Mouse (Mus musculus): ENCODE results near the gene Etv6.

Gene Etv6

DNA sequence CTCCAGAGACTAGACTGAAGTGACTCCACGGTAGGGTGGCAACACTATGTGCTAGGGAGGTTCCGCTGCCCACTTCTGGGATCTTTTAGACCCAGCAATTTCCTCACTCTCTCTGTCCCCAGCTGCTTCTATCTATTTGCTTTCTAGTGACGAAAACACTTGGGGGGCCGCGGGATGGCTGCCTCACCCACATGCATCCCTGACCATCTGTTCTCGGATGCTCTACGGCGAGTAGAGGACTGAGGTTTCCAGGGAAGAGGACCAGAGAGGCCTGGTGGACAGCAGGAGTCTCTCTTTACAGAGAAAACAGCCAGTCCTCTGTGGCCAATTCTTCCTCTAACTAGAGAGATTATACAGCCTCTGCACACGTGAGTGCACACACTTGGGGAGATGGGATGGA lies 43.6 kb downstream of the Etv6 start:
- DNase-seq (ENCODE audit: low read depth): no peak

DNA sequence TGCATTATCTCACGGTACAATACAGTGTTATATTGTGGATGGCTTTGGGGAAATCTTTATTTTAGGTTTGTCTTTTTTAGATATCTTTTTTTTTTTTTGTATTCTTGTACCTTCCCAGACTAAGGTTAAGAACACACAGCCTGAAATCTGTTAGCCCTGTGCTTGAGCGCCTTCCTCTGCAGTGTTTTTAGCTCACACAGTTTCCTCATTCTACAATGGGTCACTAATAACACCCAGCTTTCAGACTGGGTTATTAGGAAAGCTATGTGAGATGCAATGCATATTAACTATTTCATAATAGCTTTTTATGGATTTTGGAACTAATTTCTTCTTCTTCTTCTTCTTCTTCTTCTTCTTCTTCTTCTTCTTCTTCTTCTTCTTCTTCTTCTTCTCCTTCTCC lies 44.1 kb downstream of the Etv6 start:
- no peak for DNase-seq (ENCODE audit: low read depth)

DNA sequence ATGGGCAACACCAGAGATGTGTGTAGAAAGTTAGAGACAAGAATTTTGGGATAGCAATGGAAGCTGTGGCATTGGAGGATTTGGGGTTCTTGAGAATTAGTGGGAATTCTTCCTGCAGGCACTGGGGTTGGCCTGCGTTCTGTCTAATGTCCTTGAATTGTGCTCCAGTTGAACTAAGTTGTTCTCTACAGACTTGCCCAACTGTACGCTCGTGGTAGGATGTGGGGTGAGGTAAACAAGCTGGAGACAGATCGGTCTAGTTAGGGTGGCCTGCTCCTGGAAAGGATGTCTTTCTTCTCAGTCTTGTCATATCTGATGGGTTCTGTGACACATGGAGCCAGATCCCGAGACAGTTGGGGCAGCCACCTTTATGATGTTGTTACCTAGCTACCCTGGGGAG lies 45.4 kb downstream of the Etv6 start:
- no peak for DNase-seq (ENCODE audit: low read depth)

DNA sequence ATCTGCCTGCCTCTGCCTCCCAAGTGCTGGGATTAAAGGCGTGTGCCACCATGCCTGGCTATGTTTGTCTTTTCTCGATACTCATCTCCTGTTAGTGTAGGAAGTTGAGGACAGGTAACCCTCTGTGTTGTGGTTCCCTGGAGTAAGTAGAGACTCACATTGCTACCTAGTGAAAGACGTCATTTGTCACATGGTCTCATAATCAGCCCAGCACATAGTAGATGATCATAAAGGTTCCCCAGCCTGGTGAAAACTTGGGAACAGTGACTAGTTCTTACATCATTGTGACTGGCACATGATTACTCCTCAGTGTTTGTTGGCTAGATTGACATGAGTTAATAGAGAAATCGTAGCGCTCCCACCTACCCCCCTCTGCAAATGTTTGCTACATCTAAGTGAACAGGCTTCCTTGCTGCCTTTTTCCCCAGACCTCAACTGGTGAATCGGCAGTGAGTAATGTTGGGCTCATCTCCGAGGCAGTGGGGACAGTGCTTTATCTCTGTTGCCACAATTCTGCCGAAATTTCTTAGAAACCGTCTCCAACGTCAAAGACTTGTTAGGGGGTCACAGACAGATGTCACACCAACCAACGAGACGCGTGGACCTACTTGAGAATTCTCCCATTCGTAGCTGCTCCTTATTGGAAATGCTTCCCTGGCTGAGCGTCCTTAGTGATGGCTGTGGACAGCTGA lies 46.9 kb downstream of the Etv6 start:
- no peak for DNase-seq (ENCODE audit: low read depth)

DNA sequence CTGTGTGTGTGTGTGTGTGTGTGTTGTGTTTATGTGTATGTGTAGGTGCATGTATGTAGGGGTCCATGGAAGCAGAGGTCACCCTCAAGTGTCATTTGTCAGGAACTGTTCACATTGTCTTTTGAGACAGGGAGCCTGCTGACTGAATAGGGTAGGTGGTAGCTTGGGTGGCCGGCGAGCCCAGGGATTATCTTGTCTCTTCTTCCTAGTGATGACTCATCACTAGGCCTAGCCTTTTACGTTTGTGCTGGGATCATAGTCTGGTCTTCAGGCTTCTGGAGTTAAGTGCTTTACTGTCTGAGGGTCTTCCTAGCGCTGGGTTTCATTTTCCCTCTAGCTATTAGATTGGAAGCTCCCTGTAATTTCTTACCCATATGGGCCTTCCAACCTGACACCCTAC lies 47.9 kb downstream of the Etv6 start:
- no peak for DNase-seq (ENCODE audit: low read depth)

DNA sequence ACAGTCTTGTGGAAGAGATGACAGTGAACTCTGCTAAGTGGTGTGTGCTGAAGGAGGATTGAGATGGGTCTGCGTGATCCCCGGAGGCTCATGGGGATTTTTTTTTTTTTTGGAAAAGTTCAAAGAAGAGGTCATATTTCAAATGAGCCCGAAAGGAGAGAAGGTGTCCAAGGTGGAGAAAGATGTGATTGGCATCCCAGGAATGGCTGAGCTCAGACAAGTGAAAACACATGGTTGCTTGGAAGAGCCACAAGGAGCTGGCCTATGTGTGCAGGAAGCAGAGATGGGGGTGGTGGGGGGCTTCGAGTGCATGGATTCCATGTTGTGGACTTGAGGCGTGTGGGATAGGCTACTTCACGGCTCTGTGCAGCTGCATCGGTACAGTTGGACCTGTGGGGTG lies 50.9 kb downstream of the Etv6 start:
- no peak for DNase-seq (ENCODE audit: low read depth)

DNA sequence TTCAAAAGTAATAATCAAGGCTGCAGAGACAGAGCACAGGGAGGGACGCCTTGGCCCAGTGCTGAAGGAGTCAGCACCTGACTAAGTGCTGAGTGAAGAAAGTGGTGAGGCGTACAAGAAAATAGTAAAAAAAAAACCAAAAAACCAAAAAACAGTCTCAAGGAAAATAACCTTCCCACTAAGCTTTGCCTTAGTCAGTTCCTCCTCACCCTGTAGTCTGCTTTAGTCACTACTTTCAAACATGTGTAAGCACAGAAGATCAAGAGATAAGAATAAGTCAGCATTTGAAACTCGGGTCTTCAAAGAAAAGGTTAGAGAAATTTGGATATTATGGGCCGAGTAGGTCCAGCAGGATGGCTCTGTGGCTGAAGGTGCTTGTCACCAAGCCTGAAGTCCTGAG lies 52.2 kb downstream of the Etv6 start:
- DNase-seq (ENCODE audit: low read depth): no peak

DNA sequence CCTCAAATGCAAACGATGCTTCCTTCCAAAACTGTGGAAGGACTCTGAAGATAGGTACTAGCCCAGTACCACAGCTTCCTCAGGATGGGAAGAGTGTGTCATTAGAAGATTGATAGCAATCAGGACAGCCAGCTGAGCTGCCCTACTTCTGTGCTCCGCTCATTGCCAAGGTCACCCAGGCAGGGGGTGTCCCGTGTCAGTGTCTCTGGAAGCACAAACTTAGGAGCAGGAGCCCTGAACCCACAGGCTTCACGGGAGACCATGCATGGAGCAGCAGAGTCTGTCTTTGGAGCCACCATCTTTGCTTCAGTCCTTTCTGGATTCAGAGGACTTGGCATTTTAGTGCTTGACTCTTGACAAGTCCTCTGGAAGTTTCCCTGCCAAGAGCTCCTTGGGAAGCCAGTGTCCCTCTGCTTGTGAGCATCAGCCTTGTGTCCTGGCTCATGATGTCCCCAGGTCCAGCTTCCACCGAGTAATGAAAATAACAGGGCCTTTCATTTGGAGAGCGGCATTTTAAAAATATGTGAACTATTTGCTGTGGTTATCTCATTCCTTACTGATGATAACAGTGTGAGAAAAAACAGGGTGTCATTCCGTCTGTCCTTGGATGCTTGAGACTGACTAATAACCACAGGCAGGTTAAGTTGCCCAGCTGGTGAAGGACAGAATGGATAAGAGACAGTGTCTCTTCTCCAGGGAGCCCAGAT lies 54.3 kb downstream of the Etv6 start:
- DNase-seq (ENCODE audit: low read depth): no peak

DNA sequence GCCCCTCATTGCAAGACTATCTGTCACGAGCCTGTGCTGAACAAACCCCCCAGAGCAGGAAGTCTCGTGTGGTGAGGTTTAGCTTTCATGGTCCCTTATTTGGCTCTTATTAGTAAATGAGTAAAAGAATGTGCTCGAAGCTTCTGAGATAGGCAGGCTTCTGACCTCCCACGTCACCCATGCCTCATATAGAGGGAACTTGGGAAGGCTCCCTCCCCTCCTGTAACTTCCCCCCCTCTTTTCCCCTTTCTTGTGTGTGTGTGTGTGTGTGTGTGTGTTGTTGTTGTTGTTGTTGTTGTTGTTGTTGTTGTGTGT lies 54.8 kb downstream of the Etv6 start:
- DNase-seq (ENCODE audit: low read depth): no peak

DNA sequence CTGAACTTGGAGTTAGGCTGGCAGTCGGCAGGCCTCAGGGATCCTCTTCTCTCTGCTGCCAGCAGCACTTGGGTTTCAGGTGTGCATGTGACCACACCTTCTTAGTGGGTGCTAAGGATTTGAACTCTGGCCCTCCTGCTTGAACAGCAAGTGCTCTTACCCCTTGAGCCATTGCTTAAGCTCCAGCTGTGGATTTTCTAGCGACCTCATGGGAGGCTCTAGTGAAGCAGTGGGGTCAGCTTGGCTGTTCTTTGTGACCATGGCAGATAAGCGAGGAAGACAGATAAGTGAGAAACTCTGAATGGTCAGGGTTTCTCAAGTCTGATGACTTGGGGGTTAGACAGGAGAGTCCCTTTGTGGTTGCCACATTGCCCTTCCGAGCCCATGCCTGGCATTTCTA lies 55.4 kb downstream of the Etv6 start:
- DNase-seq (ENCODE audit: low read depth): no peak

DNA sequence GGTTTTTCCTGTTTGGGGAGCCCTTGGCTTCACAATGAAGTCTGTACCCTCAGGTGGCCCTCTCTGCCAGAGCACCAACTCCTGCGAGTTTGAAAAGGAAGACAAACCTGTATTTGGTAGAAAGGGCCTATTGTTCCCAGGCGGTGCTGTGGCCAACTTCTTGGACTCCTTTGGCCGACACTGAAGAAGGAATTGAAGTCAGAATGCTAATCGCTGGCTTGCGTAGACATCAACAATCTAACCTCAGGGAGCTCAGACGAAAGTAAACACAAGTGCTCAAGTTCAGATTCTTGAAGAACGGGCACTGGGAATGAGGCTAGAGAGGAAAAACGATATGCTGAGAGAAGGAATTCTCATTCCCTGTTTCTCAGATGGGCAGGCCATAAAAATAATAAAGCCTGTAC lies 55.9 kb downstream of the Etv6 start:
- DNase-seq (ENCODE audit: low read depth): no peak

DNA sequence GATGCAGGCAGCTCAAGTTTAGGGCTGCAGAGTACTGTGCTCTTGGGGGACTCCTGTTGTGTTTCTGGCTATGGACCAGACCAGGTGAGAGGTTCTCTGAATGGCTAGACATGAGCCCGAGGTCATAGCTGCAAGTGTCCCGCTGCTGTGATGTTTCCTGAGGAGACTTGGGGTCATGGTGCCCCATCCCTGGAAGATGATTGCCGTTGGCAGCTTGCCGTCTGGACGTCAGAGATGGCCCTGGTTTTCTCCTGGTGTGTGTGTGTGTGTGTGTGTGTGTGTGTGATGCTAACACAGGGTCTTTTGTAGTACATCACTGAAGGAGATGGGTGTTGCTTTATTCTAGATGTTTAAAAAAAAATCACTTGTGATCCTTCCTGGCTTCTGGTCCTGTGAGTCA lies 58.6 kb downstream of the Etv6 start:
- DNase-seq (ENCODE audit: low read depth): no peak

DNA sequence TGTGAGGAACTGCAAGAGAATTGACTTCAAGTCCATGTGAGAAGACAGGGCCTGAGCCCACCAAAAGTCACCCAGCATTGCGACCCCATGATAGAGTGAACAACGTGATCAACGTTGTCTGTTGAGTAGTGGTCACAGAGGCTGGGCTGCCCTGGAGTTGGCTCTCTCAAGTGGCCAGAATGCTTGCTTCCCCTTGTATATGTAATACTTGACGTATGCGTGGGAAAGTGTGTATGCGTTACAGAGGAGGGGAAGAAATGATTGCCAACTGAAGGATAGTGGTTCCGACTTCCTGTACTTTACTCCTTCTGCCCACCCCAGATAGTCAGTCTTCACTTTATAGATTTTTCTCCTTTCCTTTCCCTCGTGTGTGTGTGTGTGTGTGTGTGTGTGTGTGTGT lies 59.1 kb downstream of the Etv6 start:
- no peak for DNase-seq (ENCODE audit: low read depth)

DNA sequence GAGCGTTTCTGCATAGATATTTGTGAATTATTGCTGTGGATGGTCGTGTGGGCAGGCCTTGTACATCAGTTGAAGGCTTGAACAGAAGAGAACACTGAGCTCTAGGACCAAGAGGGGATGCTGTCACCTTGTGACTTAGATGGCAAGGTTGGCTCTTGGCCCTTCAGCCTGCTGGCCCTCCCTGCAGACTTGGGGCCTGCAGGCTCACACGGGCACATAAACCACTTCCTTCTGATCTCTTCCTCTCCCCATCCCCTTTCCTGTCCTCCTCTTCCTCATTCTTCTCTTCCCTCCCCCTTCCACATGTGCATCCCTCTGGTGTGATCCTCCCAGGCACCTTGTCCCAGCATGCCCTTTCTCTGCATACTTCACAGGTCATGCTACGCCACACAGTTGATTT lies 60.1 kb downstream of the Etv6 start:
- no peak for DNase-seq (ENCODE audit: low read depth)

DNA sequence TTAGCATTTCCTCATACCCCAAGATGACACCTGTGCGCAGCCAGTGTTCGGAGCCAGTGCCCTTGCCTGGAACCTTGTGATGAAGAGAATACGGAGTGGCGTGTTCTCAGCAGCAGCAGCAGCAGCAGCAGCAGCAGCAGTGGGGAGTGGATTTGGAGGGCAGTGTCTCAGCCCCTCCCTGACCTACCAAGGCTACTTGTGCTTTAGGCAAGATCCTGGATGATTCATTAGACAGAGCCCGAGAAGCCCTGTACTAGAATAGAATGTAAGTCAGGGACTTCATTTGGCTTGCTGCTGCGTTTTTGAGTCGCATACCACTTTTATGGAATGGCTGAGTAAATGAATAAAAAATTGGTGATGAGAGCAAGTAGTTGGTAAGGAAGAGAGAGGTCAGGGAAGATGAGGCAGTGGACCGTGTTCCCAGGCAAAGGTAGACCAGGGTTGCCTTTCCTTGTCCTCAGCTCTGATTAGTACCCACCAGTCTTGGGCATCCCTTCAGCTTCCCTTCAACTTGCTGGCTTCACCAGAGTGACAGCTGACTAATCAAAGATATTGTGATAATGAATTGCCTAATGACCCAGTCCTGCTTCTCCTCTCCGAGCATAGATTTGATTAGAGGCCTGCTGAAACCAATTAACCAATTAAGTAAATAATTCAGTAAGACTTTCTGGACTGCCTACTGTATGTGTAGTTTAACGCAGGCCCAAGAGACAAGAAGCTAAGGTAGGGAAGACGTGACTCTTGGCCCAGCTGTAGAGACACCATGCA lies 64.7 kb downstream of the Etv6 start:
- no peak for DNase-seq (ENCODE audit: low read depth)

DNA sequence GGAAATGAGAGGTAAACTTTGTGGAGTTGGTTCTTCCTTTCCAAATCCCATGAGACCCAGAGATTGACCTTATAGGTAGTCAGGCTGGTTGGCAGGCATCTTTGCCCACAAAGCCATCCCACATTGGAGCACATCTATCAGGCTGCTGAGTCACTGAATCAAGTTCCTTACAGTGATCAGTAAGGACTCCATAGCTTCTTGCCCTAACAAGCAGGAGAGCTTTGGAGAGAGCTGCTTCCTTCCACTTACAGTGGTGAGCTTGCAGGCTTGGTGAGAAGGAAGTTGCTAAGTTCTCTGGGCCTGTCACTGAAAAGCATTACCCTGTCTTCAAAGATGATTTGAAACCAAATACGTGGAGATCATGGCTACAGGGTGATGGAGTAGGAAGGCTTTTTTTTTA lies 66.9 kb downstream of the Etv6 start:
- DNase-seq (ENCODE audit: low read depth): no peak

DNA sequence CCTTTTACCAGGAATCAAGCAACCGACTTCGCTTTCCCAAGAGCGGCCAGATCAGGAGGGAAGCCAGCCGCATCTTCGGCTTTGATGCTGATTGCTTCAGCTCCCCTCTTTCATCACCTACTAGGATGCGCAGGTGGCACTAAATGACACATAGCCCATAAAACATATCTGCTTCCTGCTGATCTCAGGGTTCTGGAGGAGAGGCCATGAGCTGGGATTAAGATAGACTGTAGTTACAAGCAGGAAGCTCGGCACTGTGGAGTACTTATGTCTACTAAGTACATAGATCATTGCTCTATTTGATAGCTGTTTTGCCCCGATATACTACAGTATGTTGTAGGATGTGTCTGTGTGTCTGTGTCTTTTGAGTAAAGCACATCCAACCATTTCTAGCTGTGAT lies 68.0 kb downstream of the Etv6 start:
- DNase-seq (ENCODE audit: low read depth): no peak

DNA sequence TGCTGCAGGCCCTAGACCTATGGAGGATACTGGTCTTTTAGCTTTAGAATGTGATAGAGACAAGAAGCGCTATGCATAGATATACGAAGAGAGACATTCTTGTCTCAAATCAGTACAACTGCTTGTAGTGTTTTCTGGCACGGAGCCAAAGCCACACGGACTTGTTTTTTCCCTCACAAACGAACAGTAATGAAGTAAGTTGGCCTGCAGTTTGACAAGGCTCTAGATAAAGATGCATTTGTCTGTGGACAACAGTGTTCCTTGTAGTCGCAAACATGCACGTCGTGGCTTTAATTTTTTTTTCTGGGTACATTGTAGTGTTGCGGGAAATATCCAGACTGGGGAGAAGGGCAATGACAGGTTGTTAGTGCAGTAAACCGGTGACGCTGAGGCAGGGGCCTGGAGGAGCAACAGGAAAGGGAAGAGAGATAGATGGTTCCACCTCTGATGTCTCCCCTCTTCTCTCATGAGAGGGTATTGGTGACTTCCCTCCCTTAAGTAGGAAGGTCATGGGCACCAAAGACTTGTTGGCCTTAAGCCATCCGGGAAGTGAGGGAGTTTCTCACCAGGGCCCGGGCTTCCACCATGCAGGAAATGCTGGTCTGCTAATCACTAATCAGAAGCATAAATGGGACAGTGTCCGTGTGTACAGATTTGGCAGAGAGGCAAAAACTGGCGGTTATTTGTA lies 70.2 kb downstream of the Etv6 start:
- DNase-seq (ENCODE audit: low read depth): no peak

DNA sequence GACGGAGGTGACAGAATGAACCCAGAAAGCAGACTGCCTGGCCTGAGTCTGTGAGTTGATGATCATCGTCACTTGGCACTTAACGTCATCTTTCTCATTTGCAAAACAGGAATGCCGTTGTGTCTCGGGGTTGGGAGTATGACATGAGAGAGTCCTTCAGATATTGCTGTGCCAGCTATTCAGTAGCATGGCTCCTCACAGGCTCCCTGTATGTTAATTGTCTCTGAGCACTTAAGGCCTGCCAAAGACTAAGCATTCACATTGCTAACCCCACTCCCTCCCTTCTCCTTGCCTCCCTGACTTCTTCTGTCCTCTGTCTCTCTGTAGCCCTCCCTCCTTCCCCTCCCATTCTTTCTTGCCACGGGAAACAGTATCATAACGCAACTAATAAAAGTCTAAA lies 72.2 kb downstream of the Etv6 start:
- no peak for DNase-seq (ENCODE audit: low read depth)

DNA sequence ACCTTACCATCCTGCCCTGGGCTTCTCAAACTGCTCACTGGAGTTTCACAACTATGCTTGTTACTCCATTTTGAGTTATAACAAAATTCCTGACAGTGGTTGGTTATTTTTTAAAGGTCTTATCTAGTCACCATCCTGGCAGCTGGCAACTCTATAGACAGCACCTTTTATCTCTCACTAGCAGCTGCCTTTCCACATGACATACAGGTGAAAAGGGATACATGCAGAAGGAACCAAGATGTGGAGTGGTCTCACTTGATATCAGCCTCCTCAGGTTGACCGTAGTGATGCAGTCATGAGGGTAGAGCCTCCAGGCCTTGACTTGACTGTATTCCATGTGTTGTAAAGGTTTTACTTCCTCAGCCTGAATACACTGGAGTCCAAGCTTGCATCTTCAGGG lies 74.2 kb downstream of the Etv6 start:
- DNase-seq (ENCODE audit: low read depth): no peak

DNA sequence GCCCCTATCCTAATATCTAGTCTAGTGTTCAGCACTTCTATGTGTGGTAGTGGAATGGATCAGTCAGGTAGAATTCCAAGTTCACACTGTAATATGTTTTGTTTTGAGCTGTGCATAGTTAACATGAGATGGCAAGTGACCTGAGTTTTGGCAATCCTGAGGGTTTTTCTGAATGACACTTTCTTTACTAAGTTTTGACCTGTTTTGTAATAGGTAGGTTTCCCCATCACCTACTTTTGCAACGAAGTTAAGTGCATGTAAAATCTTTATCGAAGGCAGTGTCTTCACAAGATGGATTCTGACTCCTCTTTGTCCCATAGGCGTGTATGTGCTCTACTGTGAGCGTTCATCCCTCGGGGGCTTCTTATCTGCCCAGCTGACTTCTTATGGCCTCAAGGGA lies 74.7 kb downstream of the Etv6 start:
- no peak for DNase-seq (ENCODE audit: low read depth)

DNA sequence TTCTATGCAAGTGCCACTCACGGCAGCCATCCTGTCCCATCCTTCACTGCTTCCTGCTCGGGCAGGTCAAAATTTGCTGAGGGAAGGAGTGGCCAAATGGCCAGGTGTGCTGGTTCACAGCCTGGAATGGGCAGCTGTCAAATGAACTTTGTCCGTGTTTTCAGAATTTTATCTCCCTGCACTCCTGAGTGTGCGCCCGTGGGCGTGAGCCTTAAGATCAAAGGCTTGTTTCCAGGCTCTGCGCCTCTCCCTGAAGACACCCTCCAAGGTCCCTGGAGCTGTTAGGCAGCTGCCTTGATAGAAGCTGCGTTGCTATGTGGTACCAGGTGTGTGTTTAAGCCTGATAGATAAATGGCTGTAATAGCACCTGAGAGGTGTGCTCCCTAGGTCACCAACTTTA lies 76.1 kb downstream of the Etv6 start:
- no peak for DNase-seq (ENCODE audit: low read depth)

DNA sequence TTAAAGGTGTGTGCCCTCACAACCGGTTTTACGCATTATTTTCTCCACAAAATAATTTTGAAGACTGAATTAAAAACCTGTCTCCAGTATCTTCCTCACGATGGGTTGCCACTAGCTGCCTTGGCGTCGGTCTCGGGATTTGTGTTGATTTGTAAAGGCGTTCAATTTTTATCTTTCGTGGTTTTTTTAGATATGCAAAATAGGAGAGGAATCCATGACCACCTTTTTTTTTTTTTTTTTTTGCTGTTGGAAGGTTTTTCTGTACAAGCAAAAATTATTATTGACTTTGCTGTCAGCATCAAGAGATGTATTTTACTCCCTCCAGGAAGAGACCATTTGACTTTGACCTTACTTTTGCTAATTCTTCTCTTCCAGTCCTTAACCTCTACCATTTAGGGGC lies 77.3 kb downstream of the Etv6 start:
- no peak for DNase-seq (ENCODE audit: low read depth)

Data from c-Kit-positive CD71-negative TER-119-negative erythroid progenitor cells, embryonic 14.5 days (primary cell).